Mouse (Mus musculus) liver, postnatal 0 days (tissue): ENCODE results near the gene Lgmn. TPM values are rescaled to one million over a fixed set of nuclear protein-coding genes. Genes with fewer than 3 reads are reported as not detected.

Experiments used
- ATAC-seq: fragments of 200-750 bp; cut with Nextera tagmentation; 2 replicates; pipeline ENCODE4 v1.8.0; 2017; ENCODE audit warnings: mild to moderate bottlenecking, moderate library complexity
- DNase-seq: peaks from one replicate; pipeline ENCODE4 v3.0.0-alpha.2; 2016
- H3K27ac ChIP-seq: fragments of 300-500 bp; sonication (generic); 2 replicates; pipeline ENCODE4 v1.5.1; 2014; ENCODE audit warnings: antibody characterized with exemption, moderate library complexity, mild to moderate bottlenecking, low read depth
- H3K27me3 ChIP-seq: fragments of 300-500 bp; sonication (generic); 2 replicates; pipeline ENCODE4 v1.6.1; 2014; ENCODE audit warnings: low read length, control low read depth, mixed read lengths; ENCODE audit not compliant: insufficient read depth
- H3K36me3 ChIP-seq: fragments of 300-500 bp; sonication (generic); replicated peaks from 2 replicates; pipeline ENCODE4 v1.6.1; 2014; ENCODE audit warnings: mild to moderate bottlenecking, control low read depth, low read length, moderate library complexity, mixed read lengths; ENCODE audit not compliant: insufficient read depth
- H3K4me1 ChIP-seq: fragments of 300-500 bp; sonication (generic); 2 replicates; pipeline ENCODE4 v1.6.1; 2014; ENCODE audit warnings: antibody characterized with exemption, mild to moderate bottlenecking, control low read depth; ENCODE audit not compliant: insufficient read depth
- H3K4me2 ChIP-seq: fragments of 300-500 bp; sonication (generic); 2 replicates; pipeline ENCODE4 v1.6.1; 2014; ENCODE audit warnings: low read depth, mild to moderate bottlenecking, low read length, moderate library complexity, mixed read lengths
- H3K4me3 ChIP-seq: fragments of 300-500 bp; sonication (generic); 2 replicates; pipeline ENCODE4 v1.5.1; 2014; ENCODE audit warnings: low read depth, low read length
- H3K9ac ChIP-seq: fragments of 300-500 bp; sonication (generic); replicated peaks from 2 replicates; pipeline ENCODE4 v1.6.1; 2014; ENCODE audit warnings: mild to moderate bottlenecking, moderate library complexity
- H3K9me3 ChIP-seq: fragments of 300-500 bp; sonication (generic); 2 replicates; pipeline ENCODE4 v1.6.1; 2016; ENCODE audit warnings: mild to moderate bottlenecking, control low read depth, low read length, mixed read lengths
- CTCF ChIP-seq: sonication (generic); IDR thresholded peaks from 2 replicates; pipeline ENCODE4 v1.5.1; 2016; ENCODE audit warnings: antibody characterized with exemption, low read depth
- EP300 ChIP-seq: IDR thresholded peaks from 2 replicates; pipeline ENCODE4 v1.6.1; 2016; ENCODE audit warnings: antibody characterized with exemption, low read depth, mild to moderate bottlenecking
- WGBS: fragments of 180-500 bp; shearing (Covaris S2); extraction: QIAGEN DNeasy Blood & Tissue Kit; methylation state at CpG from one replicate; pipeline ENCODE4 v1.1.7; 2014; ENCODE audit not compliant: insufficient replicate concordance; 5-methylcytosine and 5-hydroxymethylcytosine counted together
- polyA plus RNA-seq: library from polyadenylated mRNA; unstranded; fragments of >200 nt; fragmentation: Nextera tagmentation; extraction: Ambion mirVana; gene quantifications from 2 replicates; pipeline ENCODE4 v1.2.1, GENCODE M21; 2015

Gene Lgmn
- polyA plus RNA-seq, 1 experiment from 2014 or later: 140 TPM

DNA sequence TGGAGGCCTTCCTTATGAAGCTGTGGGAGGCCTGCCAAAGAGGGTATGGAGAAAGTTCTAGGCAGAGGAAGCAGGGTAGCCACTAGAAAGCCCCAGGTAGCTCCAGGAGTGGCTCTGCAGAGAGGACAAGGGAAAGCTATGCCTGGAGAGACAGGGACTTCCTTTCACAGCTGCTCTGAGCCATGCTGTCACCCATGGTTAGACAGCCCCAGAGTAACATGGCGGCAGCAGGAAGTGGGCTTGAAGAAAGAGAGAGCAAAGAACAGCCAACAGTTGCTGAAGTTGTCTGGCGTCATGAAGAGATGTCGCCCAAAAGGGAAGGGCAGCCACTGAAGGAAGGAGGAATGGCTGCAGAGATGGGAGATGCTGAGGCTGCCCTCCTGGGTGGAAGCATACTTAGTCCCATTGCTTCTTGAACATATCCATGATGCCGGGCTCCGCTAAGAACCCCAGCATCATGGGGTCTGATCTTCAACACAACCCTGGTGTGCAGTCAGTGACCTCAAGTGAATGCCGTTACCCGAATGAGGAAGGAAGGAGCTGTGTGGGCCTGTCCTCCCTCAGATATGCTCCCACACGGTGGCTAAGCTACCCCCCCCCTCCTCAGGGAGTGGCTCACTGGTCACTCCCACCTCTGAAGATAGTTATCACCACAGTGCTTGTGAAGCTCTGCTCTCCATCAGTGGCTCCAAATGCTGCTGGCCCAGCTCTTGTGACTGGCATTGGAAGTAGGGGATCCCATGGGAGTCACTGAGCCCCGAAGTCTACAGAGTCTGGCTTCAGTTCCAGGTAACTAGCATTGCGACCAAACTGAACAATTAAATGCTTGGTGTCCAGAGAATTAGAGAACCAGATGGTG is 85.3 kb downstream of the Lgmn start:
- 40% methylated on average over 10 of the region's 10 CpGs for WGBS
- Histone ChIP-seq H3K9me3 (no peaks in the 10 kb centered on the region), H3K9ac (peak overlapping the region; percentile 41; the same call in 1 of the 2 replicates), H3K36me3 (peaks cover 32% of the 10 kb centered on the region), H3K27me3 (no peaks in the 10 kb centered on the region), H3K4me3 (peak overlapping the region; percentile 34), H3K4me1 (peaks cover 8% of the 10 kb centered on the region), H3K4me2 (peak overlapping the region; percentile 44), H3K27ac (peak overlapping the region; percentile 72)
- TF ChIP-seq EP300: no peak
- DNase-seq (peak; percentile 56), ATAC-seq (peak; percentile 67)

DNA sequence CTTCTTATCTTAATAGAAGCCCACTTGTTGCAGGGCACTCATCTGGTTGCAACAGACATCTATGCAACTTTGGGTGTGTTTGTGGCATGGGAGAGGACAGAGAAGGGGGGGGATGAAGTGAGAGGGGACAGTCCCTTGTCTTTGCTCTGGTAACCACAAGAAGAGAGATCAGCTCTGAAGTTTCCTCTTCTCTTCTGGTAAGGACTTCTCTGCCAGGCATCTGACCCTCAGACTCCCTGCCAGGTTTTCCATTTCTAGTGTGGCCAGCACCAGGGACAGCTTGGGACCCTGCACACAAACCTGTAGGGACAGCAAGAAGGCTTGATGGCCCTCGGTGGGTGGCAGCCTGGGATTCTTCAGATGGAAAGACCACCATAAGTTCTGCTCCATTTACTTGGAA is 88.6 kb downstream of the Lgmn start:
- 58% methylated on average over 1 of the region's 1 CpGs for WGBS

DNA sequence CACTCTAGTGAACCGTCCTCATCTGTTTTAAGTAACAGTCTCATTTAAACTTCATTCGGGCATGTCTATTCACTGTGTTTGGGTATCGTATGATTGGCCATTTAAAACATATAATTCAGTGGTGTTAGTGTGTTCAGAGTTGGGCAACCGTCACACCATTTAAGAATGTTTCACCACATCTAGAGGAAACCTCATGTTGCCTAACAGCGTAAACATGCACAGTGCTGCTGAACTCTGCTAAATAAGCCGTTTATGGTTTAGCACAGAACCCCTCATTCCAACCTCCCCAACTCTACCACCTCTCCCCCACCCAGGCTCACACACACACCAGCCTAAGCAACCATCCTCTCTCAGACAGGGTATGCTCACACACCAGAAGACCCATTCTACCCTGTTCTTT is 91.2 kb downstream of the Lgmn start:
- peak overlapping the region; percentile 32; the same call in 1 of the 2 replicates for H3K4me2 ChIP-seq
- H3K36me3 ChIP-seq: peaks cover 13% of the 10 kb centered on the region
- H3K27ac ChIP-seq: peak overlapping the region; percentile 77
- H3K4me3 ChIP-seq: no peak overlapping the region
- no peaks in the 10 kb centered on the region for H3K9me3 ChIP-seq
- WGBS: 59% methylated on average over 6 of the region's 6 CpGs
- H3K27me3 ChIP-seq: no peaks in the 10 kb centered on the region
- ATAC-seq (peak; percentile 75), DNase-seq (no peak)
- H3K4me1 ChIP-seq: peaks cover 10% of the 10 kb centered on the region
- TF ChIP-seq EP300 (no peak), CTCF (no peak)
- H3K9ac ChIP-seq: 0 out of 2 replicates have a peak overlapping the region, but pooled peaks have one; percentile 11

More for the DNA sequence above, 88.6 kb downstream of the Lgmn start:
- no peaks in the 10 kb centered on the region for H3K27me3 ChIP-seq
- DNase-seq: no peak
- no peak overlapping the region for H3K4me2 ChIP-seq
- H3K4me1 ChIP-seq: peaks cover 16% of the 10 kb centered on the region
- no peaks in the 10 kb centered on the region for H3K9me3 ChIP-seq
- H3K9ac ChIP-seq: no peak overlapping the region
- no peak for ATAC-seq
- H3K4me3 ChIP-seq: no peak overlapping the region
- TF ChIP-seq CTCF: no peak
- TF ChIP-seq EP300: peak; percentile 21; the same call in 1 of the 2 replicates
- peaks cover 19% of the 10 kb centered on the region for H3K36me3 ChIP-seq
- peak overlapping the region; percentile 48 for H3K27ac ChIP-seq

DNA sequence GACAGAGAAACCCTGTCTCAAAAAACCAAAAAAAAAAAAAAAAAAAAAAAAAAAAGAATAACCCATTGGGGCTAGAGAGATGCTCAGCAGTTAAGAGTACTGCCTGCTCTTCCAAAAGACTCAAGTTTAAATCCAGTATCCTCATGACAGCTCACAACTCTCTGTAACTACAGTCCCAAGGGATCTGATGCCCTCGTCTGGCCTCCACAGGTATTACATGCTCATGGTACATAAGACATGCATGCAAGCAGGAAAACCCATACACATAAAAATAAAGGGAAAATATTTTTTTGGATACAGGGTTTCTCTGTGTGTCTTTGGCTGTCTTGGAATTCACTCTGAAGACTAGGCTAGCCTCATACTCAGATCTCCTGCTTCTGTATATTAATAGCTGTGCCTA is 93.1 kb downstream of the Lgmn start:
- Histone ChIP-seq H3K36me3 (peaks cover 13% of the 10 kb centered on the region), H3K9ac (no peak overlapping the region), H3K27me3 (no peaks in the 10 kb centered on the region), H3K9me3 (no peaks in the 10 kb centered on the region), H3K4me3 (no peak overlapping the region), H3K4me1 (peaks cover 14% of the 10 kb centered on the region), H3K27ac (no peak overlapping the region), H3K4me2 (no peak overlapping the region)
- peak; percentile 76 for TF ChIP-seq CTCF
- no peak for TF ChIP-seq EP300
- DNase-seq (peak; percentile 71), ATAC-seq (no peak)
- 18% methylated on average over 1 of the region's 1 CpGs for WGBS

DNA sequence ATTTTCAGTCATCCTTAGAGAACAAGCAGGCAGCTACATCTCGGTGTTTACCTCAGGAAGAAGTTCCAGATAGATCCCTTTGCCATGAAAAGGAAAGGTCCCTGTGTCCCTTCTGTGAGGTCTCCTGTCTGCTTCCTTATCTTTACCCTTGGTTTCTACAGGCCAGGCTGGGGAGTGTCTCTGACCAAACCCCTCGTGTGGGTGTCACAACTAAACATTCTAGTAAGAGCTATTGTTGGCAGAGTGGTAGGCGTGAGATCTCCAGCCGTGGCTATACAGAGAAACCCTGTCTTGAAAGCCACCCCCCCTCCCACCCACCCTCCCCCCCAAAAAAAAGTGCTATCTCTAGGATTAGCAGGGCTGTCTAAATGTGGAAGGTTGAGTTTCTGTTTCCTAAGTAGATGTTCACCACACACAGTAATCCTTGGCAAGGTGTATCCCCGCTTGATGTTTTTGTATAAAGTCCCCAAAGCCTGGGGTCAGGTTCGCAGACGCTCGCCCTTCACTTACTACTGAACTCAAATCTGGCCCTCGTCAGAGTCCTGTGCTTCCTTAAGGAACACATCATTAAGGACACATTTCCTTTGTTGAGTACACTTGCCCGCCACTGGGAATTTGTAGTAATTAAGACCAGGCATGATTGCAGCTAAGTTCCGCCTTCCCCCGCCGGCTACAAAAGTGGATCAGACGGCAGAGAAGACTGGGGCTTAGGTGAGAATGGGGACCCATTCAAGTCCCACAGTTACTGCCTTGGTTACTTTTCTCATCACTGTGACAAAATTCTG is 94.4 kb downstream of the Lgmn start:
- no peak overlapping the region for H3K4me2 ChIP-seq
- H3K36me3 ChIP-seq: peaks cover 10% of the 10 kb centered on the region
- TF ChIP-seq CTCF (no peak), EP300 (no peak)
- no peak overlapping the region for H3K27ac ChIP-seq
- no peak for DNase-seq
- H3K9ac ChIP-seq: no peak overlapping the region
- no peak overlapping the region for H3K4me3 ChIP-seq
- peaks cover 14% of the 10 kb centered on the region for H3K4me1 ChIP-seq
- H3K27me3 ChIP-seq: no peaks in the 10 kb centered on the region
- ATAC-seq: no peak
- WGBS: 67% methylated on average over 14 of the region's 14 CpGs
- no peaks in the 10 kb centered on the region for H3K9me3 ChIP-seq

Other genes starting within 250 kb of the Lgmn start
- gene Rin3, start 156.8 kb downstream of the Lgmn start, polyA plus RNA-seq: 8.3 and 10.0 TPM in 2 replicates
- 16.5 and 16.7 TPM in 2 replicates for gene Golga5, start 29.3 kb upstream of the Lgmn start, polyA plus RNA-seq
- 0.45 and 0.83 TPM in 2 replicates for gene Chga, start 115.2 kb upstream of the Lgmn start, polyA plus RNA-seq